Mouse (Mus musculus) adrenal gland, postnatal 25 days (tissue): ENCODE measurements around the gene Olfr1283. TPM values are rescaled to one million over a fixed set of nuclear protein-coding genes. Genes with fewer than 3 reads are reported as not detected.
"Not testable (repeated sequence)": the region's sequence is repeated elsewhere in the genome, so short reads cannot be mapped to it uniquely, and the experiment has no call there.

Experiments
- DNase-seq: peaks from one replicate; pipeline ENCODE4 v3.0.0; 2021; ENCODE audit warnings: mixed read lengths
- long read RNA-seq: library from polyadenylated mRNA; stranded (forward); transcript quantifications from one replicate; pipeline ENCODE4 v2.0.0, GENCODE M21; 2021
- total RNA-seq: library from RNA; stranded (reverse); gene quantifications from 2 replicates; pipeline ENCODE4 v1.2.3, GENCODE M21; 2021

Gene Olfr1283
- not detected in 2 replicates for total RNA-seq
- long read RNA-seq, result 0 reads

GRCm38 (mm10) chr2:111366490-111366889 is at the start of gene Olfr1283:
Gene Olfr1283 (plus strand): TSS chr2:111366790.
- DNase-seq, result no peak

- DNase-seq, result no peak
Observed at GRCm38 (mm10) chr2:111326220-111326619, 40.4 kb upstream of the Olfr1283 start, which contains the start of gene Olfr1281. Gene Olfr1281 (plus strand): TSS chr2:111326520.

- not testable (repeated sequence) for DNase-seq
Observed at GRCm38 (mm10) chr2:111333721-111334120, 32.9 kb upstream of the Olfr1283 start.

GRCm38 (mm10) chr2:111335976-111336375 is 30.6 kb upstream of the Olfr1283 start, which contains the start of gene Olfr1282:
Gene Olfr1282 (minus strand): TSS chr2:111336076.
- no peak for DNase-seq

- no peak for DNase-seq
Observed at GRCm38 (mm10) chr2:111375222-111375621, 8.6 kb downstream of the Olfr1283 start, which contains the start of gene Olfr1284. Gene Olfr1284 (plus strand): TSS chr2:111375522.

Other genes starting within 250 kb of the Olfr1283 start
- gene Gm15130, start 213.9 kb upstream of the Olfr1283 start, total RNA-seq, result not detected in 2 replicates
- gene 4930430A15Rik, start 137.2 kb upstream of the Olfr1283 start, total RNA-seq, result not detected in 2 replicates
- gene Olfr1275, start 131.5 kb upstream of the Olfr1283 start, total RNA-seq, result not detected in 2 replicates
- not detected in 2 replicates for gene Olfr1276, start 112.3 kb upstream of the Olfr1283 start, total RNA-seq
- not detected in 2 replicates for gene Olfr1277, start 92.7 kb upstream of the Olfr1283 start, total RNA-seq
- not detected in 2 replicates for gene Olfr1278, start 76.7 kb upstream of the Olfr1283 start, total RNA-seq
- not detected in 2 replicates for gene Olfr1279, start 66.2 kb upstream of the Olfr1283 start, total RNA-seq
- gene Olfr1280, start 52.8 kb upstream of the Olfr1283 start, total RNA-seq, result not detected in 2 replicates
- not detected in 2 replicates for gene Olfr1281, start 40.3 kb upstream of the Olfr1283 start, total RNA-seq
- gene Olfr1282, start 30.7 kb upstream of the Olfr1283 start, total RNA-seq, result not detected in 2 replicates
- not detected in 2 replicates for gene Olfr1284, start 8.7 kb downstream of the Olfr1283 start, total RNA-seq
- not detected in 2 replicates for gene Olfr1286, start 56.3 kb downstream of the Olfr1283 start, total RNA-seq
- gene Olfr1287, start 82.4 kb downstream of the Olfr1283 start, total RNA-seq, result not detected in 2 replicates
- gene Olfr1288, start 107.3 kb downstream of the Olfr1283 start, total RNA-seq, result not detected in 2 replicates
- gene Olfr1289, start 114.0 kb downstream of the Olfr1283 start, total RNA-seq, result not detected in 2 replicates
- gene Olfr1290, start 127.0 kb downstream of the Olfr1283 start, total RNA-seq, result not detected in 2 replicates
- not detected in 2 replicates for gene Olfr1291-ps1, start 130.4 kb downstream of the Olfr1283 start, total RNA-seq
- gene Olfr1293-ps, start 158.4 kb downstream of the Olfr1283 start, total RNA-seq, result not detected in 2 replicates
- not detected in 2 replicates for gene Olfr1294, start 173.5 kb downstream of the Olfr1283 start, total RNA-seq
- gene Olfr1295, start 202.9 kb downstream of the Olfr1283 start, total RNA-seq, result not detected in 2 replicates